Mouse (Mus musculus) erythroid progenitor cell, adult 5-6 weeks (primary cell): ENCODE data around the gene Ms4a6b. TPM values are rescaled to one million over a fixed set of nuclear protein-coding genes. Genes with fewer than 3 reads are reported as not detected.
"Not testable (repeated sequence)": the region's sequence is repeated elsewhere in the genome, so short reads cannot be mapped to it uniquely, and the experiment has no call there.

Experiments used
- ATAC-seq: replicated peaks from 2 replicates; pipeline ENCODE4 v1.8.0; 2016; ENCODE audit warnings: moderate number of reproducible peaks, mild to moderate bottlenecking, moderate TSS enrichment, inconsistent platforms; ENCODE audit not compliant: poor library complexity, low FRiP score, severe bottlenecking
- total RNA-seq, 2 experiments: library from RNA; stranded (forward) in 1 of 2; stranded (reverse) in 1 of 2; fragments of 150-400 nt in 1 of 2; fragments of 186-747, 209-891 nt in 1 of 2; gene quantifications; 2 replicates each; pipeline versions ENCODE4 v1.2.3 to v1.2.4; 2015 to 2017; ENCODE audit warnings: low replicate concordance in 2 of 2

Gene Ms4a6b
- total RNA-seq (2015; ENCODE audit: low replicate concordance), result 15.1 and 22.2 TPM in 2 replicates
- 5.4 and 12.9 TPM in 2 replicates for total RNA-seq (2017; ENCODE audit: low replicate concordance)

GRCm38 (mm10) chr19:11516246-11516645 is at the start of gene Ms4a6b:
Gene Ms4a6b, plus strand, starts transcription at chr19:11516512.
- ATAC-seq, result no peak

GRCm38 (mm10) chr19:11468361-11468760 is 48.0 kb upstream of the Ms4a6b start:
- ATAC-seq, result not testable (repeated sequence)

- ATAC-seq, result not testable (repeated sequence)
These were observed 47.1 kb upstream of the Ms4a6b start, which contains the start of gene Ms4a6c for GRCm38 (mm10) chr19:11469215-11469614. Gene Ms4a6c, plus strand, starts transcription at chr19:11469366.

- no peak for ATAC-seq
These were observed 36.6 kb upstream of the Ms4a6b start for GRCm38 (mm10) chr19:11479714-11480113.

GRCm38 (mm10) chr19:11482684-11483083 is 33.6 kb upstream of the Ms4a6b start:
- ATAC-seq, result no peak

GRCm38 (mm10) chr19:11483941-11484340 is 32.4 kb upstream of the Ms4a6b start:
- no peak for ATAC-seq

GRCm38 (mm10) chr19:11484388-11484787 is 31.9 kb upstream of the Ms4a6b start:
- no peak for ATAC-seq

GRCm38 (mm10) chr19:11485266-11485665 is 31.0 kb upstream of the Ms4a6b start:
- no peak for ATAC-seq

GRCm38 (mm10) chr19:11485746-11486145 is 30.6 kb upstream of the Ms4a6b start, which contains the start of gene Gm8369:
Gene Gm8369, plus strand, starts transcription at chr19:11485938.
- no peak for ATAC-seq

- no peak for ATAC-seq
These were observed 29.7 kb upstream of the Ms4a6b start for GRCm38 (mm10) chr19:11486599-11486998.

GRCm38 (mm10) chr19:11491406-11492189 is 24.7 kb upstream of the Ms4a6b start:
- no peak for ATAC-seq

GRCm38 (mm10) chr19:11492671-11493070 is 23.6 kb upstream of the Ms4a6b start:
- no peak for ATAC-seq

GRCm38 (mm10) chr19:11494519-11494918 is 21.8 kb upstream of the Ms4a6b start:
- no peak for ATAC-seq

GRCm38 (mm10) chr19:11496361-11496760 is 20.0 kb upstream of the Ms4a6b start:
- ATAC-seq, result no peak

- ATAC-seq, result not testable (repeated sequence)
These were observed 19.0 kb upstream of the Ms4a6b start for GRCm38 (mm10) chr19:11497300-11497699.

GRCm38 (mm10) chr19:11500796-11501195 is 15.5 kb upstream of the Ms4a6b start:
- ATAC-seq, result no peak

GRCm38 (mm10) chr19:11501326-11501725 is 15.0 kb upstream of the Ms4a6b start:
- no peak for ATAC-seq

- ATAC-seq, result no peak
These were observed 11.5 kb upstream of the Ms4a6b start for GRCm38 (mm10) chr19:11504857-11505256.

- no peak for ATAC-seq
These were observed 2.9 kb upstream of the Ms4a6b start for GRCm38 (mm10) chr19:11513458-11513857.

GRCm38 (mm10) chr19:11516845-11517244 is 533 bp downstream of the Ms4a6b start:
- no peak for ATAC-seq

GRCm38 (mm10) chr19:11517373-11517772 is 1.1 kb downstream of the Ms4a6b start:
- ATAC-seq, result not testable (repeated sequence)
